Mouse (Mus musculus): ENCODE measurements around the gene Dusp14. TPM values are rescaled to one million over a fixed set of nuclear protein-coding genes. Genes with fewer than 3 reads are reported as not detected.
A peak's percentile ranks its signal among the peaks of the same experiment; 100 is the strongest.

The Dusp14 gene
- polyA plus RNA-seq (2014; fragmentation: Nextera tagmentation; extraction: Ambion mirVana) = 33.3 and 45.7 TPM in 2 replicates

DNA sequence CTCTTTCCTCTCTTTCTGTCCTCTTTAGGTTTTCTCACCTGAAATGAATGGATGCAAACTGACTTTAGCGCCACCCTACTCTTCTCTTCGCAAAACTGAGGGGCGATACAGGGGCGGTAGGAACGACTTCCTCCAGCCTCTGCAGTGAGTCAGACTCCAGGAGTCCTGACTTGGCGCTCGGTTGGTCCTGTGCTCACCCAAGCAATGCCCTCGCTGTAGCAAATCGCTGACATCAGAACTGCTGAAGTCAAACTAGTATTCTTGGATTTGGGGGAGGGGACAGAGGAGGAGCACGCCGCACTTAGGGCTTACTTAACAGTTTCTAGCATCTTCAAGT is at the start of gene Dusp14:
Gene Dusp14 (minus strand): TSS at position 228 of the 337 bp plus-strand sequence.
- ATAC-seq (no peak), DNase-seq (ENCODE audit: low spot score) (no peak)
- Histone ChIP-seq H3K27ac (ENCODE audit: low read depth, low read length) (0 out of 2 replicates have a peak within 1 kb of the TSS, but pooled peaks have one; percentile 9), H3K4me3 (ENCODE audit: low read depth, low read length) (peak within 1 kb of the TSS; percentile 64), H3K9me3 (replicated peaks; ENCODE audit: control insufficient read depth, low read length) (no peaks in the 10 kb centered on the region), H3K4me2 (ENCODE audit: low read length) (peak within 1 kb of the TSS; percentile 87), H3K27me3 (replicated peaks; ENCODE audit: control insufficient read depth, insufficient read depth, low read length) (peaks cover 14% of the 10 kb centered on the region; the same call in 1 of the 2 replicates), H3K4me1 (ENCODE audit: control insufficient read depth, insufficient read depth, low read length) (peaks cover 7% of the 10 kb centered on the region; the same call in 1 of the 2 replicates), H3K9ac (ENCODE audit: low read length) (peak within 1 kb of the TSS; percentile 78), H3K36me3 (ENCODE audit: control insufficient read depth, insufficient read depth, low read length) (no peaks in the 10 kb centered on the region)
- 21% methylated on average over 11 of the region's 11 CpGs for WGBS

DNA sequence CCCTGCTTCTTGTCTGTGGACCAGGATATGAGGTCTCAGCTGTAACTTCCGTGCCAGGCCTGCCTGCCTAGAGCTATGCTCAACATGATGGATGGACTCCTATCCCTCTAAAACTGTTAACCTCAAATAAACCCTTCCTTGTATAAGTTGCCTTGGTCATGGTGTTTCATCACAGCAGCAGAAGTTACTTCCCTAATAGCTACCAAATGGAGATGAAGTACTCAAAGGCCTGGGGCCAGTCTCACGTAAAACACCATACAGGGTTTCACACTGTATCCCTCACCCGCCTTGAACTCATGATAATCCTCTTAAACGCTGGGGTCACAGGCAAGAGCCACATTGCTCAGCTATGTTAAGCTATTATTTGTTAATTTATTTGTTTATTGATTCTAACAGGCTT is 48.4 kb upstream of the Dusp14 start:
- no peaks in the 10 kb centered on the region for H3K9me3 ChIP-seq (replicated peaks; ENCODE audit: control insufficient read depth, low read length)
- no peak overlapping the region for H3K4me3 ChIP-seq (ENCODE audit: low read depth, low read length)
- no peak overlapping the region for H3K9ac ChIP-seq (ENCODE audit: low read length)
- WGBS = 90% methylated on average over 4 of the region's 4 CpGs
- no peaks in the 10 kb centered on the region for H3K27me3 ChIP-seq (replicated peaks; ENCODE audit: control insufficient read depth, insufficient read depth, low read length)
- DNase-seq (ENCODE audit: low spot score) (no peak), ATAC-seq (no peak)
- no peak overlapping the region for H3K27ac ChIP-seq (ENCODE audit: low read depth, low read length)
- no peaks in the 10 kb centered on the region for H3K4me1 ChIP-seq (ENCODE audit: control insufficient read depth, insufficient read depth, low read length)
- H3K4me2 ChIP-seq (ENCODE audit: low read length) = no peak overlapping the region
- H3K36me3 ChIP-seq (ENCODE audit: control insufficient read depth, insufficient read depth, low read length) = peaks cover 76% of the 10 kb centered on the region

DNA sequence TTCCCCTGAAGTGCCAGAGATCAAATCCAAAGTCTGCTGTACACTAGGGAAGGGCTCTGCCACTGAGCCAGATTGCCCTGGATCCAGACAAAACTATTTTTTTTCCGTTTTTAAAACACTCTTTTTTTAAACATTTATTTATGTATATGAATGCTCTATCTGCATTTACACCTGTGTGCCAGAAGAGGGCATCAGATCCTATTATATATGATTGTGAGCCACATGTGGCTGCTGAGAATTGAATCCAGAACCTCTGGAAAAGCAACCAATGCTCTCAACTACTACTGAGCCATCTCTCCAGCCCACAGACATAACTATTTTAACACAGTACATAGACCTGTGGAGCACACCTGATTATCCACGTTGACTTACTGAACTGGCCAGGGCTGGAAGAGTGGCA is 47.2 kb upstream of the Dusp14 start:
- 76% methylated on average over 2 of the region's 2 CpGs for WGBS
- peaks cover 68% of the 10 kb centered on the region for H3K36me3 ChIP-seq (ENCODE audit: control insufficient read depth, insufficient read depth, low read length)
- DNase-seq (ENCODE audit: low spot score) (no peak), ATAC-seq (no peak)
- no peak overlapping the region for H3K4me3 ChIP-seq (ENCODE audit: low read depth, low read length)
- H3K27me3 ChIP-seq (replicated peaks; ENCODE audit: control insufficient read depth, insufficient read depth, low read length) = no peaks in the 10 kb centered on the region
- H3K27ac ChIP-seq (ENCODE audit: low read depth, low read length) = no peak overlapping the region
- H3K9me3 ChIP-seq (replicated peaks; ENCODE audit: control insufficient read depth, low read length) = no peaks in the 10 kb centered on the region
- H3K4me1 ChIP-seq (ENCODE audit: control insufficient read depth, insufficient read depth, low read length) = no peaks in the 10 kb centered on the region
- no peak overlapping the region for H3K9ac ChIP-seq (ENCODE audit: low read length)
- H3K4me2 ChIP-seq (ENCODE audit: low read length) = no peak overlapping the region

DNA sequence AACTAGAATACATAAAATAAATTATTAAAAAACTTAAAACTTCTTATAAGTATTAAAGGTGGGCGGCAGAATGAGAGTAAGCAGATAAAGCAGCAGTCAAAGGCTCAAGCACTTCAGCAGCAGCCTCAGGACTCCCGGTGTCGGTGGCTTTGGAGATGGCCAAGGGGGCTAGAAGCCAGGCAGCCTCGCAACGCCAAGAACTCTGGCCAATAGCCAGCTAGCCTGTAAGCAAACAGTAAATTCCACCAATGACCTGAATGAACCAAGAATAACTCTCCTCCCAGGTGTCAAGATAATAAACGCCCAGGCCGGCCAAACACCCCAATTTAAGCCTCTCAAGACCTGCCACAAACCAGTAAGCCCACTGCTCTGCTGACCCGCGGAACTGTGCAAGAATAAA is 46.6 kb upstream of the Dusp14 start:
- no peaks in the 10 kb centered on the region for H3K9me3 ChIP-seq (replicated peaks; ENCODE audit: control insufficient read depth, low read length)
- no peak for DNase-seq (ENCODE audit: low spot score)
- no peaks in the 10 kb centered on the region for H3K4me1 ChIP-seq (ENCODE audit: control insufficient read depth, insufficient read depth, low read length)
- WGBS = 88% methylated on average over 9 of the region's 9 CpGs
- no peak for ATAC-seq
- H3K36me3 ChIP-seq (ENCODE audit: control insufficient read depth, insufficient read depth, low read length) = peaks cover 63% of the 10 kb centered on the region
- no peak overlapping the region for H3K4me3 ChIP-seq (ENCODE audit: low read depth, low read length)
- H3K4me2 ChIP-seq (ENCODE audit: low read length) = no peak overlapping the region
- no peaks in the 10 kb centered on the region for H3K27me3 ChIP-seq (replicated peaks; ENCODE audit: control insufficient read depth, insufficient read depth, low read length)
- H3K27ac ChIP-seq (ENCODE audit: low read depth, low read length) = no peak overlapping the region
- no peak overlapping the region for H3K9ac ChIP-seq (ENCODE audit: low read length)

DNA sequence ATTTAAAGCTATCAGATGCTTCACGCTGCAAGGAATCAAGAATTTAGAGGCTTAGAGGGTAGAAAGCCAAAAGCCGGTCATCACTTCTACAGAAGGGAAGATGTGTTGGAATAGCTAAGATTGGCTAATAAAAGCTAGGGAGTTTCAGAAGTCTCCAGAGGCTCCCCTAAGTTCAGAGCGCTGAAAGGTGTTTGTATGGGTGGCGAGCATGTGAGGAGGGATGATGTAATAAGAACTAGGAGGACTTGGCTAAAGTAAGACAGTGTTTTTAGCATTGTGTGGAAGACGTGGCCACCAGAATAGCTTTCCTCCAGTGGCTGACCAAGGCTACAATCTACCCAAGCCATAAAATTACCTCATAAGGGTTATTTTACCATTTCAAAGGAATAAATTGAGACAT is 44.6 kb upstream of the Dusp14 start:
- Histone ChIP-seq H3K36me3 (ENCODE audit: control insufficient read depth, insufficient read depth, low read length) (peaks cover 62% of the 10 kb centered on the region), H3K27me3 (replicated peaks; ENCODE audit: control insufficient read depth, insufficient read depth, low read length) (no peaks in the 10 kb centered on the region)
- WGBS = 95% methylated on average over 5 of the region's 5 CpGs

GRCm38 (mm10) chr11:84107137-84107536 is 38.1 kb upstream of the Dusp14 start:
- Histone ChIP-seq H3K4me2 (ENCODE audit: low read length) (no peak overlapping the region), H3K9me3 (replicated peaks; ENCODE audit: control insufficient read depth, low read length) (no peaks in the 10 kb centered on the region), H3K4me3 (ENCODE audit: low read depth, low read length) (no peak overlapping the region), H3K4me1 (ENCODE audit: control insufficient read depth, insufficient read depth, low read length) (no peaks in the 10 kb centered on the region), H3K9ac (ENCODE audit: low read length) (no peak overlapping the region), H3K27ac (ENCODE audit: low read depth, low read length) (no peak overlapping the region), H3K27me3 (replicated peaks; ENCODE audit: control insufficient read depth, insufficient read depth, low read length) (no peaks in the 10 kb centered on the region), H3K36me3 (ENCODE audit: control insufficient read depth, insufficient read depth, low read length) (peaks cover 83% of the 10 kb centered on the region)
- ATAC-seq = no peak
- no peak for DNase-seq (ENCODE audit: low spot score)
- 60% methylated on average over 2 of the region's 2 CpGs for WGBS

More for the DNA sequence above, 44.6 kb upstream of the Dusp14 start:
- Histone ChIP-seq H3K4me1 (ENCODE audit: control insufficient read depth, insufficient read depth, low read length) (no peaks in the 10 kb centered on the region), H3K4me3 (ENCODE audit: low read depth, low read length) (no peak overlapping the region), H3K4me2 (ENCODE audit: low read length) (no peak overlapping the region), H3K27ac (ENCODE audit: low read depth, low read length) (no peak overlapping the region), H3K9me3 (replicated peaks; ENCODE audit: control insufficient read depth, low read length) (no peaks in the 10 kb centered on the region), H3K9ac (ENCODE audit: low read length) (no peak overlapping the region)
- DNase-seq (ENCODE audit: low spot score) = no peak
- ATAC-seq = no peak

DNA sequence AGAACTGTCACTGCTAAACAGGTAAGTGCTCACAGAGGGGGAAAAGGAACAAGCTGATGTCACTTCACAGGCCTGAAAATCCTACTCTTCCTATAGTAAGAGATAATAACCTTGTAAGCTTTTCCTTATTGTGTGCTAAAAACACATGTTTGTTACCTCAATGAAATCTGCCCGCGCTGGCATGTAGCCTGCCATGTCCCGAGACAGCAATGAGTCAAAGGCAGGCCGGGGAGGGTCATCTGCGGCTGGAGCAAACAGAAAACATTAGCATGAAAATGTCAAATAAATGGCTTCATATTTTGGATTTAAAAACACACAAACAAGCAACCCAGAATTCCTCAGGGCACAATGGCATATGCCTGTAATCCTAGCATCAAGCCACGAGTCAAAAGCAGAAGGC is 35.0 kb upstream of the Dusp14 start:
- DNase-seq (ENCODE audit: low spot score) (no peak), ATAC-seq (no peak)
- Histone ChIP-seq H3K4me3 (ENCODE audit: low read depth, low read length) (no peak overlapping the region), H3K36me3 (ENCODE audit: control insufficient read depth, insufficient read depth, low read length) (peaks cover 90% of the 10 kb centered on the region), H3K9ac (ENCODE audit: low read length) (no peak overlapping the region), H3K27me3 (replicated peaks; ENCODE audit: control insufficient read depth, insufficient read depth, low read length) (no peaks in the 10 kb centered on the region), H3K27ac (ENCODE audit: low read depth, low read length) (no peak overlapping the region), H3K9me3 (replicated peaks; ENCODE audit: control insufficient read depth, low read length) (no peaks in the 10 kb centered on the region), H3K4me1 (ENCODE audit: control insufficient read depth, insufficient read depth, low read length) (0 out of 2 replicates have a peak, but pooled peaks cover 3% of the 10 kb centered on the region), H3K4me2 (ENCODE audit: low read length) (no peak overlapping the region)
- WGBS = 94% methylated on average over 6 of the region's 6 CpGs

GRCm38 (mm10) chr11:84101182-84101581 is 32.1 kb upstream of the Dusp14 start:
- Histone ChIP-seq H3K9me3 (replicated peaks; ENCODE audit: control insufficient read depth, low read length) (no peaks in the 10 kb centered on the region), H3K9ac (ENCODE audit: low read length) (no peak overlapping the region), H3K36me3 (ENCODE audit: control insufficient read depth, insufficient read depth, low read length) (peaks cover 75% of the 10 kb centered on the region), H3K27me3 (replicated peaks; ENCODE audit: control insufficient read depth, insufficient read depth, low read length) (no peaks in the 10 kb centered on the region), H3K4me2 (ENCODE audit: low read length) (no peak overlapping the region), H3K27ac (ENCODE audit: low read depth, low read length) (no peak overlapping the region), H3K4me3 (ENCODE audit: low read depth, low read length) (no peak overlapping the region), H3K4me1 (ENCODE audit: control insufficient read depth, insufficient read depth, low read length) (0 out of 2 replicates have a peak, but pooled peaks cover 3% of the 10 kb centered on the region)
- ATAC-seq (no peak; the same call in 1 of the 2 replicates), DNase-seq (ENCODE audit: low spot score) (peak; percentile 64)

GRCm38 (mm10) chr11:84097251-84097998 is 28.4 kb upstream of the Dusp14 start:
- Histone ChIP-seq H3K4me1 (ENCODE audit: control insufficient read depth, insufficient read depth, low read length) (peaks cover 3% of the 10 kb centered on the region; the same call in 1 of the 2 replicates), H3K9me3 (replicated peaks; ENCODE audit: control insufficient read depth, low read length) (no peaks in the 10 kb centered on the region), H3K9ac (ENCODE audit: low read length) (no peak overlapping the region), H3K27ac (ENCODE audit: low read depth, low read length) (no peak overlapping the region), H3K4me3 (ENCODE audit: low read depth, low read length) (no peak overlapping the region), H3K4me2 (ENCODE audit: low read length) (no peak overlapping the region), H3K36me3 (ENCODE audit: control insufficient read depth, insufficient read depth, low read length) (peaks cover 53% of the 10 kb centered on the region), H3K27me3 (replicated peaks; ENCODE audit: control insufficient read depth, insufficient read depth, low read length) (no peaks in the 10 kb centered on the region)
- DNase-seq (ENCODE audit: low spot score) = no peak
- 57% methylated on average over 5 of the region's 5 CpGs for WGBS
- ATAC-seq = no peak

All from forebrain, embryonic 14.5 days (tissue).